Mouse (Mus musculus): ENCODE results near the gene Cd38. TPM values are rescaled to one million over a fixed set of nuclear protein-coding genes. Genes with fewer than 3 reads are reported as not detected.

Gene Cd38
- total RNA-seq (2021) = 10 to 100 TPM; 10.5 to 11.3 TPM
- long read RNA-seq, transcript Cd38-201 (8 exons, 3,270 nt) = major isoform, 16 of 18 reads
- long read RNA-seq, partial matches to known transcripts = 1 of 18 reads
- long read RNA-seq, other reads (novel, unspliced or antisense) = 1 of 18 reads

DNA sequence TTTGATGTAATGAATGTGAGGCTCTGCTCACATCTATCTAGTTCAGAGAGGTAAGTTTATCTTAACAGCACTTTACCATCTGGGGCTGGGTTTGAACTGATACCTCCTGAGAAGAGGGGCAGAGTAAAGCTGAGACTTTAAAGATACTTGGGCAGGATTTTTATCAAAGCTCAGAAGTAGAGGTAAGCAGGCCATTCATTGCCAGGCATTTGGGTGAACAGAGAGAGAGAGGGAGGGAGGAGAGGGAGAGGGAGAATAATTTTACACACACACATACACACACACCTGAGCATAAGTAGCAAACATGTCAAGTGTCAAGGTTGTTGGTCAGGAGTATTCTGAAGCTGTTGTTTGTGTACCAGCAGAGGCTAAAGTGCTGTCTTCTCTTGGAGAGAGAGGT lies at the start of gene Cd38:
Cd38 (plus strand) TSS at position 301 of the 400 bp plus-strand sequence.
- DNase-seq (ENCODE audit: low spot score in 2 of 2) = no peak

DNA sequence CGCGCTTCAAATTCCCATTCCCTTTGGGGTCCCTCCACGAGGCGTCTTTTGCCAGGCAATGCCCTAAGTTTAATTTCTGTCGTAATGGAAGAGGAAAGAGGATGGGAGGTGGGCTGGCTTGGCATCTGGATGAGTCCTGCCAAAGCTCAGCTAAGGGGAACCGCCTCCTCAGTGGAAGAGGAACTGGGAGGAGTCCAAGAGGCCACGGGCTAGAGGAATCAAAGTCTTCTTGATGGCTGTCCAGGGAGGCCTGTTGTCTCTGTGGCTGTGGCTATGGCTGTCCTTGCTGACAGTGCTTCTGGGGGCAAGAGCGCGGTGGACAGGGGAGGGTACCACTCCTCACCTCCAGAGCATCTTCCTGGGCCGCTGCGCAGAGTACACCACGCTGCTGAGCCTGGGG lies 49.7 kb upstream of the Cd38 start, which contains the start of gene Bst1:
Bst1 (plus strand) TSS at position 191 of the 400 bp plus-strand sequence.
- no peak for DNase-seq (ENCODE audit: low spot score in 2 of 2)

DNA sequence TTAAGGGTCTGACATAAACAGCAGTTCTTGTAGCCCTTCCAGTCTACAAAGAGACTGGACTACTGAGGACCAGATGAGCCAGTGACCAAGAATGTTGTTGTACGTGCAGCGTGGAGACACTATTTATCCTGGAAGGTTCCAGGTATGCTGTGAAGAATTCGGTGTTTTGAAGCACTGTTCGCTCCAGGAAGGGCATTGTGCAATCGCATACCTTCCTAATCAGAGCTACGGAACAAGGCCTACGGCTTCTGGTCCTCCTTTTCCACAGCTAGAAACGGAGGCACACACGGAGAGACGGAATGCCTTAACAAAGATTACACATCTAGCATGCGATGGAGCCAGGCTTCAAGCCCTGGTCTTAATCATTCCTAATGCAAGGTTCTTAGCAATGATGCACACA lies 47.6 kb upstream of the Cd38 start:
- no peak for DNase-seq (ENCODE audit: low spot score in 2 of 2)

DNA sequence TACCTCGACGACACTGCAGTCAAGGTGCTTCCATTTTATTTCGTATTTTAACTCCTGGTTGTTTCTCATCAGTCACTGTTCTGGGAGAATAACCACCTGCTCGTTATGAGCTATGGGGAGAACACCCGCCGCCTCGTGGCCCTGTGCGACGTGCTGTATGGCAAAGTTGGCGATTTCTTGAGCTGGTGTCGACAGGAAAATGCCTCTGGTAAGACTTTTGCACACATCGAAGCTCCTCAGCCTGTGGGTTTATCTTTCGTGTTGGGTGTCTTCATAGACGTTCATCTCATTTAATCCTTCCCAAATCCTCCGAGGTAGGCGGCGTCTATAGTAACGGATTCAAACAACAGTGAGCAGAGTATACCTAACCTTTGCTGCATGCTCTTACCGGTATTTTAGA lies 46.8 kb upstream of the Cd38 start, which contains the start of gene Fbxl5:
Fbxl5 (minus strand) TSS at position 101 of the 400 bp plus-strand sequence.
- DNase-seq (ENCODE audit: low spot score in 2 of 2) = no peak

DNA sequence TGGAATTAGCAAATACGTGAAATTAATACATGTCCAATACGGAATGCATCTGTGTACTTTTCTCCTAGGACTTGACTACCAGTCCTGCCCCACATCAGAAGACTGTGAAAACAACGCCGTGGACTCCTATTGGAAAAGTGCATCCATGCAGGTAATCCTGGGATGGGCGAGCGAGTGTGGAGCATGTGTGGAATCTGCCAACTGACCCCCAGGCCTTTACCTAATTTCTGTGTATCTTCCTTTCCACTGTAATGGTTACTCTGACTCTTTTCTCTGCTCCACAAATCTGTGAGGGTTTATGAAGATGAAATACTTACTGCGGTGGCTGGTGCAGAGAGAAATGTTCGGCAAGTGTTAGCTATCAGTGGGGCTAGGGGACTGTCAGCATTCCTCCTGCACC lies 46.2 kb upstream of the Cd38 start:
- DNase-seq (ENCODE audit: low spot score in 2 of 2) = no peak

DNA sequence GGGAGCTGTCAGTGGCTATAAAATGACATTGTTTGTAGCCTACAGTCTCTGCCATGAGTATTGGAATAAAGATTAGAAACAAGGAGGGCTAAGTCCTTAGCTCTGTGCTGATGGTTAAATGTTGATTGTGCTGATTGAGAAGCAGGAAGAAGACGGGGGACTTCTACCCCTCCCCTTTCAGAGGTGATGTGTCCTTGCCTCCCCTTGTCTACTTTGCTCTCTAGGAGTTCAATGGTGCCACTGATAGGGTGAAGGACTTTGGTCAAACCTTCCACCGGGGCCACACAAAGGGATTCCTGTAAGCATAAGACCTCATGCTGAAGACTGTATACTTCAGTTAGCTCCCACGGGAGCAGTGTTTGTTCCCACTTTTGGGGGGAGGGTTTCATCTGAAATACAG lies 45.5 kb upstream of the Cd38 start:
- DNase-seq (ENCODE audit: low spot score in 2 of 2) = no peak

DNA sequence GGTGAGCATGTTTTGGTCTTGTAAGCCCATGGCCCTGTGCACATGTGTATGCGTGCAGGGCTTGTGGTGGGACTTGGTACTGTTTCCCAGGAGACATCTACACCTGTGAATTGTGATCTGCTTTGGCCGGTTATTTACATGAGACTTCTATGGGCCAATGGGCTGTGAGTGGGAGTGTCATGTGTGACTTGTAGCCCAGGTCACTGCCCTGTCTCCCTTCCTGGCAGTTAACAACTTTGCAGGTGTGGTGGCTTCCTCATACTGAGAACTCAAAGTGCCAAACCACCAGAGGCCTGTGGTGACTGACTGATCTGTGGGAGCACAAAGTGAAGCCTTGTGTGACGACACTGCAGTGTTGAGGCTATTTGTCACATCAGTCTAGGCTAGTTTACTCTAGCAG lies 43.8 kb upstream of the Cd38 start:
- DNase-seq (ENCODE audit: low spot score in 2 of 2) = no peak

DNA sequence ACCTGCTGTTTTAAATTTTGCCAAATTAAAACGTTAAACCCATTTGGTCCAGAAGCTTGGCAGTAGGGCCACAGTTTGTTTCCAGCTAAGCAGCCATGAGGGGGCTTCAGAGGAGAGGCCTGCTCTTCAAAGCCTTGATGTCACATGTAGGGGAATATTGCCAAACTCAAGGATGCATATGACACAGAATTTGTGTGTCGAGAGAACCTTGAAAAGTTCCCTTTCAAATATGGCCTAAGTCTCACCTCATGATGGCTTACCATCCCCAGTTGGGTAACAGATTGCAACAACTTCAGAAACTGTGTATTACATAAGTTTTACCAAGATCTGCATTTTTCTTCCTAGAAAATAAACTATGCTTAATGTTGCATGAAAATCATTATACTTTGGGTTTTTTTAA lies 41.5 kb upstream of the Cd38 start:
- DNase-seq (ENCODE audit: low spot score in 2 of 2) = no peak

DNA sequence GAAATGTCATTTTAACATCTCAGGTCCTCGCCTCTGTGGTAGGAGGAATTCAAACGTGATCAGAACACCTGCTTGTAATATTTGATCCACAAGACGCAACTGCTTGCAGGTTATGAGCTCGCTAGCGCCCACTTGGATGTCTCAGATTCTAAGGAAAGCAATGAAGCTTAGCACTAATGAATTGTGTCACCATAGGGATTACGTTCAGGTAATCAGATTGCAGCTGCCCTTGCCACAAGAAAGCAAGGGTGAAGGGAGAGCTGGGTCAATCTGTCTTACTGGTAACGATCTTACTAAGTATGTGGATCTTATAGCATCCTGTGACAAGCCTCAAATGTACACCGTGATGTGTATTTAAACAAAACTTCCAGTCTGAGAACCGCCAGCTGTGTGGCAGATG lies 41.0 kb upstream of the Cd38 start:
- DNase-seq (ENCODE audit: low spot score in 2 of 2) = no peak

DNA sequence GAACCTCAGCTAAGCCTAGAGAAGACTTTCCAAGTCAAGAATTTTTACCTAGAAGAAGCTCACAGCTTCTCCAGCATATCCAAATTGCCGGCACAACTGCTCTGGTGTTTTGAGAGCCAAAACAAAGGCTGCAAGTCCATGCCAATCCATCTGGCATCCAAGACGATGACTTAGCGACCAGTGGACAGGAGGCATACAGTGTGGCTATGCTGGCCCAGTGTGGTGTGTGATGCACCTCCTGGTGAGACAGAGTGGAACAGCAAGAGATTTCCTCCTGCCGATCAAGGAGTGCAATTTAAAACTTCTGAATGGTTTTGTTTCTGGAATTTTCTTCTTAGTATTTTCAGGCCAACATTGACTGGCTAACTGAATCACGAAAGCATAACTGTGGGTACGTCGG lies 31.8 kb upstream of the Cd38 start:
- DNase-seq (ENCODE audit: low spot score in 2 of 2) = no peak

DNA sequence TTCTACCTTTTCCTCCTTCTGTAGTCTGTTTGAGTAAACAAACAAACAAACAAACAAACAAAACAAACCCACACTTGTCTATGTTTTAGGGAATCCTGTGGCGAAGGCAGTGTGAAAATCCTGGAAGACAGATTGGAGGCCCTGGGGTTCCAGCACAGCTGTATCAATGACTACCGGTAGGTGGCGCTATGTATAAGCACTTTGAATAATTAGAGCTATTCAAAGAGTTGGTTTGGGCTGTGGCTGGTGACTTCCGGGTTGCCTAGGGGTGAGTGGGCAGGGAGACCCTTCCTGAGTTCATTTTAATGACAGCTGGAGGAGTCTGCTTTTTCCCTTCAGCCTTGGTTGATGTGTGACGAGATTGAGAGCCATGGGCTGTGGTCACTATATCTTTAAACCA lies 31.0 kb upstream of the Cd38 start:
- DNase-seq (ENCODE audit: low spot score in 2 of 2) = peak; percentile 41 to 51

DNA sequence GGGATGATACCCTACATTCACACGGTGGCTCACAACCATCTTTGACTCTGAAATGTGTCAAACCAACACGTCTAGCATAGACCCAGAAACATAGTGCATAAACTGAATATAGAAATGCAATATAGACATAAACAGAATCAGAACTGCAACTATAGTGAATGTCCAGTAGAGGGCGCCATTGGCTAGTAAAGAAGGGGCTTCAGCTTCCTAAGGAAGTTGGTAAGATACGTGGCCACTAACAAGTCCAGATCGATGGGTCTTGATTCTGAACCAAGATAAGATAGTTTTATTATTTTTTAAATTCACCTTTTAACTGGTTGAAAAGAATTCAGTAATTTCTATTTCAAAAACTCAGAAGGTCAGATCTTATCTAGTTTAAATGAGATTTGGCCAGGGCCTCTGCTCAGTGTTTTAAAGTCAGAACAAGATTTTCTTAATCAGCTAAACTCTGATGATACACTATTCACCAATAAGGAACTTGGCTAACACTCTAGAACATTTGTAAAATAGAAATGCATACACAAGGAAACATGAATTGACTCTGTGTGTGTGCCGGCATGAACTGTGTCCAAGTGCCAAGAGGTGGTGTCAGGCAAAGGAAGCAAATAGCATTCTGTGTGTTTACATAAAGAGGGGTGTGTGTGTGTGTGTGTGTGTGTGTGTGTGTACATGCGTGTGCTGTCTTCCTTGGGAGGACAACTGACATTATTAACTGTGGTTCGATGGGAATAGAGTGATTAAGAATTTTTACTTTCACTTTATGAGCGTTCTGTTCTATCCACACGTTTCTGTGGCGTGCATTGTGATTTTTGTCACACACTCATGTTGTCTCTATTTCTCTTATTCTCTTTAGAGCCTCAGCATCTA lies 27.0 kb upstream of the Cd38 start:
- DNase-seq (ENCODE audit: low spot score in 2 of 2) = peak; percentile 33 to 60

DNA sequence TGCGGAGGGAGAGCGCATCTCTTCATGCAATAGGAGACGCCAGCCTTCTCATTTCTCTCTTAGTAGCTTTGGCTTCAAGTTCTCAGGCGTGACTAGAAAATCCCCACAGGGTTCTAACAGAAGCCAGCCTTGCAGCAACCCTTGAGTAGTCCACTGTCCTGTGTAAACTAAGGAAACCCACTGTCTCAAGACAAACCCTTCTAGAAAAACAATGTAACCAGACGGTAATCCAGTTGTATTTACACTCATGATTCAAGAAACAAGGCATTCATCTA lies 26.4 kb upstream of the Cd38 start:
- peak in 1 of 2 experiments; percentile 13 for DNase-seq (ENCODE audit: low spot score in 2 of 2)

DNA sequence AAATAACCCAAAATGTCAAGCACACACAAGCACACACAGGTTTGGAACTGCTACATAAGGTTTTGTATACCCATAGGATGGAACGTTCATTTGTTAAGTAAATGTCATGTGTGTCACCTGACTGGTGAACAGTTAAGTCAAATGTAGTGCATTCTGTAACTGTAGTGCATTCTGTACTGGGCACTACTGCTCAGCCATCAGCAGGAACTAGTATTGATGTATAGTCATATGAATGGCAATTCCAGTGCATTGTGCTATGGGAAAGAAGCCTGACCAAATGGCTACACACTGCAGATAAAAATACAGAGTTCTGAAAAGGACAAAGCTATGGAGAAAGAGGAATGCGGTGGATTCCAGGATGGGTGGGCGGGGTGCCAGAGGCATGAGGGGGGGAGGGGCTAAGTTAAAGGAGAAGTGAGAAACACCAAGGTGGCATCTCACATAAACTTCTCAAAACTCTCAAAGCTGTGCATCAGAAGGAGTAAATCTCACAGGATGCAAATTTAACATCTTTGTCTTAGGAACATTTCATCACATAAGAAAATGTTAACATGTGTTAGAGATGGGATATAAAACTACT lies 25.7 kb upstream of the Cd38 start:
- DNase-seq (ENCODE audit: low spot score in 2 of 2) = no peak

DNA sequence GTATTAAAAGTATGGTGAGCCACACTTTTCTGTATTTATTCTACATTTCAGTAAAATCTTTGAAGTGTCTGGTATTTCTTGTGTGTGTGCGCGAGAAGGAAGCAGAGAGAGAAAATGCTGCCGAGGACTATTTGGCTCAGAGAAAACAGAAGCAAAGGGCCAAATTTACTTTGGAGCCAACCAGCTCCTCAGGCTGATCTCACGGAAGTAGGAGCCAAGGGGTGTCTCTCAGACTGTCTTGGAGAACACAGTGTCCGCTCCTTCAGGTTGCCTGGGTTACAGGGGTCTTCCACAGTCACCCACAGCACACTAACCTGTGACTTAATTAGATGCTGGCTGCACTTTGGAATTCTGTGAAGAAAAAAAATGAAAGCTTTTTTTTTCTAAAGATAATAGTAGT lies 23.3 kb upstream of the Cd38 start:
- peak in 1 of 2 experiments; percentile 10 for DNase-seq (ENCODE audit: low spot score in 2 of 2)

DNA sequence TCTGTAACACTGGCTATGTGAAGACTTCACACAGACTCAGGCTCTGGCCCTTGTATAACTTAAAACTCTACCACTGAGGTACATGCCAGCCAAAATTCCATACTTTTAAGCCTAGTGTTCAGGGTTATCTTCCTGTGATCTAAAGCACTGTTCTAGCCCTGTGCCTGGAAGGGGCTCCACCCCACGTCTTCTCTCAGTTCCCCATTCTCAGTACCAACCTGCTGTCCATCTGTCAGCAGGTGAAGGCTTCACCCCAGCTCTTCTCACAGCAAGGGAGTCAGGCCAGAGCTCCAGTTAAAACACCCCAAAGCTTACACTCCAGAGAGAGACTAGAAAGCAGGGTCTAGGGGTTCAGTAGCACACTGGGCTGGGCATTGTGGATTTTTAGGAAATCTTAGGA lies 22.7 kb upstream of the Cd38 start:
- DNase-seq (ENCODE audit: low spot score in 2 of 2) = no peak

DNA sequence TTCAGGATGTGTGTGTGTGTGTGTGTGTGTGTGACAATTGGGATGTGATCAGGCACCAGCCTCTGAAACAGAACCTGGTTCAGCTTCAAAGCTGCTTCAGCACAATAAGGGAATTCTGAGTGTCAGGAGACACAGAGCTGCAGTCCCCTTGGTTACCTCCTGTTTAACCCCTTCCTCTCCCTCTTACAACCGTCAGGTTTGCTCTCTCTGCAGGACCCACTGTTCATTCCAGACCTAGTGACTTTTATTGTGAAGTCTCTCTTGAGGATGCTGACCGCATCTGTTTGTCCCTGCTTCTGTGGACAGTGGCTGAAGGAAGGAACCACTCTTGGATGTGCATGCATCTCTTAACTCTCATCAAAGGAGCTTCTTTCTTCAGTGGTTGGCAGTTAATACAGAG lies 22.1 kb upstream of the Cd38 start:
- no peak for DNase-seq (ENCODE audit: low spot score in 2 of 2)

DNA sequence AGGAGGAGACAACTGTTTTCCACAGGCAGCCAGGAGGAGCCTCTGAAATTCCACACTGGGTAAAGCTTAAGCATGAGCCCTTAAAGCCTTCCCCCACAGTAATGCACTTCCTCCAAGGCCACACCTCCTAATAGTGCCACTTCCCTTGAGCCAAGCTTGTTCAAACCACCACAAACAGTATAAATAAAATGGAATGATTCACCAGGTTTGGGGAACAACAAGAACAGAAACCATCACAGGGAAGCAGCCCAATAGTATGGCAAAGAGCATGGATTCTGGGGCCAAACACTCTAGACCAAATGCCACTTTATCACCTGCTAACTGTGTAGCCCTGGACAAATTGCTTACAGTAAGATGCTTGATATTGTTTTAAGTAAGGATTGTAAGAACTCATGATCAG lies 20.8 kb upstream of the Cd38 start:
- no peak for DNase-seq (ENCODE audit: low spot score in 2 of 2)

DNA sequence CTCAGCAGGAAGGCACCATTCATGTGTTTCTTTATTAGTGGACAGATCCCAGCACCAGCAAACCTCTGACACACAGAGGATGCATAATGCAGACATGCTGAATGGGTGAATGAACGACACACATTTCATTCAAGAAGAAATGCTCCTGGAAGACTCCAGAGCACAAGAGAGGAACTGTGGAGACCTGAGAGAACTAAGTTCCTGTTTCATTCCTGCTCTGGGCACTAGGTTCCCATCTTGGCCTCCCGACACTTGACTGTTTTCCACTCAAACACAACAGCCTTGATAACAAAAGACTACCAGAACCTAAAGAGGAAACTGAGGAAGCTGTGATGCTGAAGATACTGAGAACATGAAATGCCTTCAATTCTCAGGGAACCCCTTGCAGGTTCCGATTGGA lies 20.1 kb upstream of the Cd38 start:
- DNase-seq (ENCODE audit: low spot score in 2 of 2) = no peak

DNA sequence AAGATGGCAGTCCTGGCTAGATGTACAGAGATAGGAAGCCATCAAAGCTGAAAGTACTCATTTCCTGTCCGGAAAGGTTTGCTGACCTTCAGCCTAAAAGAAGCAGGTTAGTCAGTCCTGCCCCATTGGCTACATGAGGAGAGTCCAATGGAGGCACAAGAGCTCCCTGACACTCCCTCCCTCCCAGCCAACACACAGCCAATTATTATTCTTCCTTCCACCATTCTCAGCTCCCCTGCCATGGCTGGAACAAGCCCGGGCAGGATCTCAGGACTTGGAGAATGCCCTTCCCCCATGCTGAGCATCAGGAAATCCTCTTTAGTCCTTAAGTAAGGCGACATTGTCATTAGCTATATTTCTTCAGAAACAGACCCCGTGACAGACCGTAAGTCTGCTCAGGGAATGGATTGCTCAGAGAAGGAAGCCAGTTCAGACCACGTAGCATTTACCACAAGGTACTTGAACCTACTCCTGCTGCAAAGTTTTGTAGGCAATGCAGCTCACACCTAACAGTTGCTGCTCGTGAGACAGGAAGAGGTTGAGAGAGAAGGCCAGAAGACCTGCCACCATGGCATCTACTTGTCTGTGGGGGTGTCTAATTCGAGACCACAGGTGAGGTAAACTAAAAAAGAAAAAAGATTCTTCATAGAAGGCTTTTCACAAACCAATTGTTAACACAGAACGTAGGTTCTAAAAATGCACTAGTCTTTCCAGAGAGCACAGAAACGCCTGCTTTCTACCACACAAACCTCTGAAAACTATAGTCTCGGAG lies 15.1 kb upstream of the Cd38 start:
- DNase-seq (ENCODE audit: low spot score in 2 of 2) = no peak

DNA sequence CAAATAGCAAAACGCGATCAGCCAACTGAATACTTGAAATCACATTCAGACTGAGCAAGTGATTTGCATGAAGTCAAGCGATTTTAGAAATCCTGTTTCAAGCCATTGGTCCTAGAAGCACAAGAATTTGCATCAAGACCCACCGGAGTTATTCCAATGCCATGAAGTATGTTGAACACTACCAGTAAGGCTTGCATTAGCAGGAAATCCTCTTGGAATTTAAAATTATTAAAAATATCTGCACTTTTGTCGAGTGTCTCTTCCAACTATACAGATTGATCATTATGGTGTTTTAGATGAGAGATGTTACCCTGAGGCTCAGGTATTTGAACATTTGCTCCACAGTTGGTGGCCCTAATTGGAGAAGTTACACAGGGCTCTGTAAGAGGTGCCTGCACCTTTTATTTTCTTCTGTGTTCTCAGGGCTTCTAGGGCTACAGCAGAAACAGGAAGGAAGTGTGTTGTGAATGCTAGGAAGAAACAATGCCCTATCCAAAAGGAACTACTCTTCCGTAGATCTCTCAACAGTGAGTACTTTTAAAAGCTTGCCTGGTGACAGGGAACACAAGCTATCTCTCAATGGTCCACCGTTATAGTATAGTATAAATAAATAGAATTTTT lies 14.4 kb upstream of the Cd38 start:
- no peak for DNase-seq (ENCODE audit: low spot score in 2 of 2)

DNA sequence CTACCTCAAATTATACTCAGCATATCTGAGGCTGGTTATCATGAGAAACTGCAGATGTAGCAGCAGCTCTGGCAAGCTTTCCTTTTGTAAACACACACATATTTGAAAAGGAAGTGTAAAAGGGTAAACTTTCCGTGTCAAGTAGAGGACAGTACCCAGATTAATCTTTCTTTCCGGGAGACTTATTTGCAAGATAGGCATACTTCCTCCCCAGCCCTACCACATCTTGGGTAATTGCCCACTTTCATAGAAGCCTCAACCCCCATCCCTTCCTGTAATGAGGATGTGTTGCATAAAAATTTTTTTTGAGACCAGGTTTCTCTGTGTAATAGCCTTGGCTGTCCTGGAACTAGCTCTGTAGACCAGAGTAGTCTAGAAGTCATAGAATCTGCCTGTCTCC lies 12.6 kb upstream of the Cd38 start:
- DNase-seq (ENCODE audit: low spot score in 2 of 2) = no peak

Data from layer of hippocampus, postnatal 10 days (tissue).